Mouse (Mus musculus) natural killer cell, adult 2 months (primary cell): Measurements from ENCODE around the gene Chrng.

Experiments
- DNase-seq, 2 experiments: peaks; one replicate each; pipeline ENCODE4 v3.0.0; 2022; ENCODE audit warnings: low spot score in 2 of 2

Chrng gene

GRCm38 (mm10) chr1:87252040-87252609 is 47.7 kb downstream of the Chrng start:
- DNase-seq = no peak

GRCm38 (mm10) chr1:87255173-87255572 is 50.7 kb downstream of the Chrng start:
- no peak for DNase-seq

DNA sequence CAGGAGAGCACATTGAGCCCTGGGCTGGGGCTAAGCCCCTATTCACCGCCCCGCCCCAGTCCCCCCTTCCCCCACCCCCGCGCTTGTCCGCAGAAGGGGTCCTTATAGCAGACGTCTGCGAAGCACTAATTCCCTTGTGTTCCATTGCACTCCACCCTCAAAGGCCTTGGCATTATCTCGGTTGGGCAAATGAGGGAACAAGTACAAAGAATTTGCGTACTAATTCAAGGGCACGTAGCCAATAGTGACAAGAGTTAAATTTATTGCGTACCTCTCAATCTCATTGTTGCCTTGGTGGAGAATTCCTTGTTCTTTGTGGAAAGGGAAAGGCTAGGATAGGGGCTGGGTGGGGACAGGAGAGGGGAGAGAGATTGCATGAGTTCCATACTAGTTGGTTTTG is 53.2 kb downstream of the Chrng start:
- no peak for DNase-seq

- DNase-seq = peak in 1 of 2 experiments; percentile 7
Observed at GRCm38 (mm10) chr1:87258484-87258883, 54.0 kb downstream of the Chrng start.

- no peak for DNase-seq
Observed at GRCm38 (mm10) chr1:87259316-87259715, 54.9 kb downstream of the Chrng start.
